Mouse (Mus musculus): Measurements from ENCODE around the gene Gk.

DNA sequence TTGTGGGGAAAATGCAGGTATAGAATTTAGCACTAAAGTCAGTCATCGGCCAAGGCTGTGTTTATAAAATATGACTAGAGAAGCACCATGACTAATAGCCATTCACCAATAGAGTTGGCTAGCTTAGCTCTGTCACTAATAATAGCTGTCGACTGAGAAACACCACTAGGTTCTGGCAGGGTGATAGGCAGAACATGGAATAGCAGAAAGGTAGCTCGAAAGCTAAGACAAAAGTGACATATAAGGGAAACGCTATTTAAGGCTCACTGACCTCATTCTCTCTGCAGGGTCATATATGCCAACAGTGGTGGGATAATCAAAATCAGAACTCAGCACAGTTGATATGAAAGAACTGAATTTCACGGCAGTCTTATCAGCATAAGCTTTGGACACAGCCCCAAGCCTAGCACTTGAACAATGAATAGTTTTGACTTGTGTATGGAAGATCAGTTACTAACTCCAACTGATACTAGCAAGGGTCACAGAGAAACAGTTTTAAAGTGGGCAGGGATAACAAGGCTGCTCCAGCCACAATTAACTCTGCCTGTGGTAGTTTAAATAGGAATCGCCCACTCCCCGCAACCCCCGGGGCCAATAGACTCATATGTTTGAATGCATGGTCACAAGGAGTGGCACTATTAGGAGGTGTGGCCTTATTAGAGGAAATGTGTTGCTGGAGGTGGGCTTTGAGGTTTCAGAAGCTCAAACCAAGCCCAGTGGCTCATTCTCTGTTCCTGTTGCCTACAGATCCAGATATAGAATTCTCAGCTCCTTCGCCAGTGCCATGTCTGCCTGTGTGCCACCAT is 45.3 kb downstream of the Gk start:
- TF ChIP-seq CTCF (IDR thresholded peaks at IDR 0.05; ENCODE audit: control insufficient read depth, insufficient read depth, low read length) (no peak), POLR2A (IDR thresholded peaks at IDR 0.05; ENCODE audit: borderline replicate concordance, control insufficient read depth, low read depth, low read length) (no peak)

Data from bone marrow, adult 2 months (tissue).